Mouse (Mus musculus) bone marrow macrophage, adult 2 months (primary cell): ENCODE data around the gene Plgrkt. TPM values are rescaled to one million over a fixed set of nuclear protein-coding genes. Genes with fewer than 3 reads are reported as not detected.

Experiments used
- H3K27ac ChIP-seq: 2 replicates; pipeline ENCODE4 v1.5.1; 2012; ENCODE audit warnings: low read depth, low read length; ENCODE audit not compliant: insufficient read depth
- H3K4me1 ChIP-seq: 2 replicates; pipeline ENCODE4 v1.6.1; 2012; ENCODE audit warnings: low read length; ENCODE audit not compliant: control insufficient read depth, insufficient read depth
- H3K4me3 ChIP-seq: 2 replicates; pipeline ENCODE4 v1.5.1; 2012; ENCODE audit warnings: mild to moderate bottlenecking, low read length, moderate library complexity; ENCODE audit not compliant: insufficient read depth
- CTCF ChIP-seq: IDR thresholded peaks from 2 replicates; pipeline ENCODE4 v1.5.1; 2012; ENCODE audit warnings: low read depth, mild to moderate bottlenecking, low read length, moderate library complexity
- POLR2A ChIP-seq: IDR thresholded peaks from 2 replicates; pipeline ENCODE4 v1.6.1; 2012; ENCODE audit warnings: mild to moderate bottlenecking, low read depth, low read length, borderline replicate concordance
- polyA plus RNA-seq: library from polyadenylated mRNA; stranded (reverse); fragments of >200 nt; gene quantifications from 2 replicates; pipeline ENCODE4 v1.2.4, GENCODE M21; 2012; ENCODE audit not compliant: missing spikeins, insufficient read depth, insufficient read length

Gene Plgrkt
- polyA plus RNA-seq, 1 experiment: 181 TPM

DNA sequence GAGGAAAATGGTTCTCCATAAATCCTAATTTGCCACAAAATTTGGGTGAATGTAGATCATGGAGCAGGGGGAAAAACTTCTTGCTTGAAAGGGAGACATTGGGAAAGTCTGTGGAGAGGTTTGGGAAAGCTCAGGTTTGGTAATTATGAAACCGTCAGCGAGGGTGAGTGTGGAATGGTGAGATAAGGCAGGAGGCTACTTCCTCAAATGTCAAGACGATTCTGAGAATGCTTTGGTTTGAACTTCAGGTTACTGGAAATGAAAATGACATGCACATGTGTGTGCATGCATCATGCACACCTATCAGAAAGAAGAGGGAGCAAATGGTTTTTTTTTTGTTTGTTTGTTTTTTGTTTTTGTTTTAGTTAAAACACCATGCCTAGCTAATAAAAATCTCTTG, 33.3 kb upstream of the Plgrkt start:
- Histone ChIP-seq H3K4me3 (no peak overlapping the region), H3K27ac (no peak overlapping the region), H3K4me1 (peaks cover 11% of the 10 kb centered on the region)
- TF ChIP-seq CTCF: no peak
- no peak for TF ChIP-seq POLR2A

DNA sequence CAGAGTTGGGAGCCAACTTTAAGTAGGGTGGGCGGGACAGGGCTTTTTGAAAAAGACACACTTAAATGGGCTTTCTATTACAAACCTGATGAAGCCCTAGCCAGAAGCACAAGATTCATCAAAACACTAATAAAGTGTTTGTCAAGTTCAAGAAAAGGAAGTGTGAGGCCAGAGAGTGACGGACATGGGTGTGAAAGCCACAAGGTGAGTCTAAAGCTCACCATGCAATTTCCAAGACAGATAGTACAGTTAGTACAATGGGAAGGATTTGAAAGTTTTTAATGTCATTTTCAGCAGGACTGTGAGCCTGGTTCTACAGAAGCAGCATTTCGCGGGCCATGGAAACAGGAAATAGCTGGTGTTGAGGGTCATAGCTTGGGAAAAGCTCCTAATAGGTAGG, 32.6 kb upstream of the Plgrkt start:
- H3K4me1 ChIP-seq: peaks cover 11% of the 10 kb centered on the region
- TF ChIP-seq POLR2A (no peak), CTCF (no peak)
- H3K27ac ChIP-seq: no peak overlapping the region
- no peak overlapping the region for H3K4me3 ChIP-seq

DNA sequence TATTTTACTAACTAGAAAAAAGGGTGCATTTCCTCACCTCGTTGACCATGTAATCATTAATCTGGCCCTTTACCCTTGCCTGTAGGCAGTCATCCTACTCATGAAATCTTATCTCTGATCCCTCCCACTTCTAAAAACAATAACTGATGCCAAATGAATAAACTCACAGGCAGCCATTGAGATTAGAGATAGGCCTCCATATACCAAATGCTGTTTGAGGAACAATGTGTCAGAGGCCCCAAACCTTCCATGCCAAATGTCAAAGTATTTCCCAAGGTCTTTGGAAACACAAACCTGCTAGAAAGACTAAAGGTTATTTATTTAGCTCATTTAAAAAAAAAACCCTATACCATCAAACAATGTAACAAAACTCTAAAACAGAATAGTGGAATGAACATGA, 29.2 kb upstream of the Plgrkt start:
- TF ChIP-seq CTCF (no peak), POLR2A (no peak)
- H3K4me1 ChIP-seq: no peaks in the 10 kb centered on the region
- no peak overlapping the region for H3K27ac ChIP-seq
- no peak overlapping the region for H3K4me3 ChIP-seq

- TF ChIP-seq POLR2A: no peak
- no peak for TF ChIP-seq CTCF
- H3K4me3 ChIP-seq: no peak overlapping the region
- peaks cover 3% of the 10 kb centered on the region for H3K4me1 ChIP-seq
- H3K27ac ChIP-seq: no peak overlapping the region
Measured at GRCm38 (mm10) chr19:29394721-29395120, 27.5 kb upstream of the Plgrkt start.

GRCm38 (mm10) chr19:29393333-29393732, 26.1 kb upstream of the Plgrkt start:
- Histone ChIP-seq H3K4me3 (no peak overlapping the region), H3K27ac (no peak overlapping the region), H3K4me1 (peaks cover 3% of the 10 kb centered on the region)
- TF ChIP-seq POLR2A: no peak
- TF ChIP-seq CTCF: no peak

- H3K4me1 ChIP-seq: peaks cover 3% of the 10 kb centered on the region
- H3K27ac ChIP-seq: no peak overlapping the region
- no peak for TF ChIP-seq CTCF
- TF ChIP-seq POLR2A: no peak
- no peak overlapping the region for H3K4me3 ChIP-seq
Measured at GRCm38 (mm10) chr19:29391279-29391678, 24.1 kb upstream of the Plgrkt start.

DNA sequence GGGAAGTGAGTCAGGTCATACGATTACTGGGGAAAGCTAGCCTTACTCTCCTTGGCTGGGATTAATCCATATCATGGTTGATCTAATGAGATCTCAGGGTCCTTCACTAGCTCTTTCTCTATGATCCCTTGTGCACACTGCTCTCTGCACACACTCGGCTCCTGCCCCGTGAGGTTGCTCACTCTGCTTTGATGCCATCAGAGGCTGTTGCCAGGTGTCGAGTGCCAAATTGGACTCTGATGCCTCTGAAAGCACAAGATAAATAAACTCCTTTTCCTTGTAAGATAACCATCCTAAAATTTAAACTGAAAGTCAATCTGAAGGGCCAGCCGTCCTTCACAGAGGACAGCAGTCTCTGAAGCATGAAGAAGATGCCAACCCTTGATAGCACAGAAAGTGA, 23.3 kb upstream of the Plgrkt start:
- Histone ChIP-seq H3K4me3 (no peak overlapping the region), H3K27ac (no peak overlapping the region), H3K4me1 (peaks cover 3% of the 10 kb centered on the region)
- TF ChIP-seq POLR2A (no peak), CTCF (no peak)

- no peak for TF ChIP-seq POLR2A
- Histone ChIP-seq H3K4me3 (no peak overlapping the region), H3K4me1 (peaks cover 19% of the 10 kb centered on the region), H3K27ac (no peak overlapping the region)
Measured at GRCm38 (mm10) chr19:29388818-29389217, 21.6 kb upstream of the Plgrkt start.

- Histone ChIP-seq H3K4me1 (peaks cover 29% of the 10 kb centered on the region), H3K4me3 (no peak overlapping the region), H3K27ac (no peak overlapping the region)
- TF ChIP-seq CTCF (no peak), POLR2A (no peak)
Measured at GRCm38 (mm10) chr19:29385822-29386221, 18.6 kb upstream of the Plgrkt start.

GRCm38 (mm10) chr19:29384994-29385393, 17.8 kb upstream of the Plgrkt start:
- Histone ChIP-seq H3K4me3 (no peak overlapping the region), H3K4me1 (peaks cover 31% of the 10 kb centered on the region), H3K27ac (no peak overlapping the region)
- TF ChIP-seq POLR2A (no peak), CTCF (no peak)

DNA sequence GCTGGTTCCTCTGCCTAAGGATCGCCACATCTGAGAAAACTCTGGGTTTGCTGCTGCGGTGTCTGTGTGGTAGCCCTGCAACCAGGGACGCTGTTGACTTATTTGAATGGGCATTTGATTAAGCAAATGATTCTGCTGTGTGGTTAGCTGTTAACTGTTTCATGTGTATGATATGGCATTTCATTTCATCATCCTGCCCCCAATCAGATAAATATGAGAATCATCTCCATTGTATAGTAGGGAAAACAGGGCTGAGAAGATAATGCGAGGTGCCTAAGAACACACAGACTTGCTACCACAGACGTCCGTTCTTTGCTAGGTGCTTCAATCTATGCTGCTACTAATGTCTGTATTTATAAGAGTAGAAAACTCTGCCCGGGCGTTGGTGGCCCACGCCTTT, 17.2 kb upstream of the Plgrkt start:
- TF ChIP-seq CTCF: no peak
- no peak for TF ChIP-seq POLR2A
- peaks cover 31% of the 10 kb centered on the region for H3K4me1 ChIP-seq
- no peak overlapping the region for H3K4me3 ChIP-seq
- no peak overlapping the region for H3K27ac ChIP-seq
